Mouse (Mus musculus) midbrain, embryonic 14.5 days (tissue): ENCODE data around the gene Gm21028. TPM values are rescaled to one million over a fixed set of nuclear protein-coding genes. Genes with fewer than 3 reads are reported as not detected.
"Not testable (repeated sequence)": the region's sequence is repeated elsewhere in the genome, so short reads cannot be mapped to it uniquely, and the experiment has no call there.

Source experiments
- ATAC-seq: fragments of 200-750 bp; cut with Nextera tagmentation; 2 replicates; pipeline ENCODE4 v1.8.0; 2017; ENCODE audit warnings: moderate number of reproducible peaks, moderate library complexity; ENCODE audit not compliant: low FRiP score, low TSS enrichment
- DNase-seq: peaks from one replicate; pipeline ENCODE4 v3.0.0-alpha.2; 2015
- H3K27ac ChIP-seq: fragments of 300-500 bp; sonication (generic); replicated peaks from 2 replicates; pipeline ENCODE4 v1.5.1; 2014; ENCODE audit warnings: mild to moderate bottlenecking, low read depth, low read length, moderate library complexity
- H3K27me3 ChIP-seq: fragments of 300-500 bp; sonication (generic); 2 replicates; pipeline ENCODE4 v1.6.1; 2014; ENCODE audit warnings: low read length, control low read depth, mixed read lengths; ENCODE audit not compliant: control insufficient read depth, insufficient read depth
- H3K36me3 ChIP-seq: fragments of 300-500 bp; sonication (generic); 2 replicates; pipeline ENCODE4 v1.6.1; 2014; ENCODE audit warnings: low read length, control low read depth; ENCODE audit not compliant: control insufficient read depth, insufficient read depth
- H3K4me1 ChIP-seq: fragments of 300-500 bp; sonication (generic); 2 replicates; pipeline ENCODE4 v1.6.1; 2014; ENCODE audit warnings: mild to moderate bottlenecking, antibody characterized with exemption, low read length, control low read depth; ENCODE audit not compliant: control insufficient read depth, insufficient read depth
- H3K4me2 ChIP-seq: fragments of 300-500 bp; sonication (generic); 2 replicates; pipeline ENCODE4 v1.6.1; 2014; ENCODE audit warnings: mild to moderate bottlenecking, low read length, moderate library complexity
- H3K4me3 ChIP-seq: fragments of 300-500 bp; sonication (generic); replicated peaks from 2 replicates; pipeline ENCODE4 v1.5.1; 2014; ENCODE audit warnings: low read depth, low read length
- H3K9ac ChIP-seq: fragments of 300-500 bp; sonication (generic); replicated peaks from 2 replicates; pipeline ENCODE4 v1.6.1; 2014; ENCODE audit warnings: mild to moderate bottlenecking, low read length, moderate library complexity
- H3K9me3 ChIP-seq: fragments of 300-500 bp; sonication (generic); 2 replicates; pipeline ENCODE4 v1.6.1; 2016; ENCODE audit warnings: low read length, control low read depth, mixed read lengths; ENCODE audit not compliant: control insufficient read depth
- WGBS: fragments of 180-500 bp; shearing (Covaris S2); extraction: QIAGEN DNeasy Blood & Tissue Kit; methylation state at CpG from one replicate; pipeline ENCODE4 v1.1.7; 2014; 5-methylcytosine and 5-hydroxymethylcytosine counted together
- microRNA-seq: library from miRNA; unstranded; fragments of <30 nt; microRNA quantifications from one replicate; pipeline ENCODE4, GENCODE M21; 2016
- polyA plus RNA-seq: library from polyadenylated mRNA; unstranded; fragments of >200 nt; fragmentation: Nextera tagmentation; extraction: Ambion mirVana; gene quantifications from 2 replicates; pipeline ENCODE4 v1.2.1, GENCODE M21; 2014

Gm21028 gene
- polyA plus RNA-seq: not detected in 2 replicates

- Histone ChIP-seq H3K4me2 (no peak within 1 kb of the TSS), H3K9me3 (peaks cover 59% of the 10 kb centered on the region), H3K9ac (no peak within 1 kb of the TSS), H3K36me3 (no peaks in the 10 kb centered on the region), H3K4me1 (no peaks in the 10 kb centered on the region), H3K27ac (no peak within 1 kb of the TSS), H3K27me3 (no peaks in the 10 kb centered on the region), H3K4me3 (no peak within 1 kb of the TSS)
- DNase-seq: no peak
- ATAC-seq: no peak
- 94% methylated on average over 5 of the region's 5 CpGs for WGBS
These were observed at the start of gene Gm21028 for GRCm38 (mm10) chr7:42578488-42578887. Gene Gm21028, minus strand, starts transcription at chr7:42578588.

- DNase-seq, H3K4me2 ChIP-seq, H3K4me1 ChIP-seq, ATAC-seq, H3K4me3 ChIP-seq, H3K27ac ChIP-seq, H3K36me3 ChIP-seq, H3K9ac ChIP-seq, H3K27me3 ChIP-seq: not testable (repeated sequence)
- H3K9me3 ChIP-seq: peaks cover 26% of the 10 kb centered on the region
These were observed 17.3 kb upstream of the Gm21028 start for GRCm38 (mm10) chr7:42595666-42596065.

DNA sequence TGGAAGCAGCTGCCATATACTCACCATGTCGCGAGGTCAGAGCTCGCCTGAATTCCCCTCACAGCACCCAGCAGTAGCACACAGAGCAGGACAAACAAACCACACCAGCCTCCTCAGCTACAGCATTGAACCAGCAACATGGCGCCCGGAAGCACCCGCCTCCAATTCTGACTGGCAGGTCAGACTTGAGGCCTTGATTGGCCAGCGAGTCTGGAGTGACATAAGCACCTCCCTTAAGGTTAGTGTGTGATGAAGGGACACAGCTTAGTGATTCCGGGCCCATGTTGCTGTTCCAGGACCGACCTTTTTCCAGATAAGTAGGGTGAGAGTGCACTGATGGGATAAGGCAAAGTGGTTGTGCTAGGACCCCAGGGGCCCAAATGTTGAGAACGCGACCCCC is 14.0 kb upstream of the Gm21028 start, which contains the start of gene Zfp977:
TSS of gene Zfp977 (minus strand) at position 135 of the 400 bp plus-strand sequence.
- not testable (repeated sequence) for DNase-seq, H3K4me3 ChIP-seq, H3K4me2 ChIP-seq, H3K9ac ChIP-seq, H3K27me3 ChIP-seq, H3K4me1 ChIP-seq, ATAC-seq, H3K36me3 ChIP-seq, H3K27ac ChIP-seq
- WGBS: 87% methylated on average over 11 of the region's 11 CpGs
- H3K9me3 ChIP-seq: peaks cover 24% of the 10 kb centered on the region

GRCm38 (mm10) chr7:42591311-42591710 is 12.9 kb upstream of the Gm21028 start:
- not testable (repeated sequence) for ATAC-seq, DNase-seq, H3K27me3 ChIP-seq, H3K4me2 ChIP-seq, H3K36me3 ChIP-seq, H3K4me1 ChIP-seq, H3K4me3 ChIP-seq, H3K27ac ChIP-seq, H3K9ac ChIP-seq
- H3K9me3 ChIP-seq: peaks cover 33% of the 10 kb centered on the region

GRCm38 (mm10) chr7:42551766-42552165 is 26.6 kb downstream of the Gm21028 start:
- Histone ChIP-seq H3K4me1 (no peaks in the 10 kb centered on the region), H3K4me3 (no peak overlapping the region), H3K9me3 (peaks cover 12% of the 10 kb centered on the region), H3K4me2 (no peak overlapping the region), H3K27me3 (no peaks in the 10 kb centered on the region), H3K9ac (no peak overlapping the region), H3K36me3 (no peaks in the 10 kb centered on the region), H3K27ac (no peak overlapping the region)
- 73% methylated on average over 3 of the region's 3 CpGs for WGBS
- ATAC-seq (no peak), DNase-seq (no peak)

Small RNA genes within 50 kb of the gene (microRNA-seq; reads per million reads assigned to microRNA genes)
- gene Gm24938: not detected

Other genes starting within 250 kb of the Gm21028 start
- gene 4933421I07Rik, start 130.5 kb downstream of the Gm21028 start, polyA plus RNA-seq: not detected in 2 replicates
- 12.3 and 20.0 TPM in 2 replicates for gene Zfp141, start 72.8 kb downstream of the Gm21028 start, polyA plus RNA-seq
- 1.7 and 2.1 TPM in 2 replicates for gene Zfp977, start 14.0 kb upstream of the Gm21028 start, polyA plus RNA-seq
- gene Zfp976, start 64.0 kb upstream of the Gm21028 start, polyA plus RNA-seq: 1.4 and 3.1 TPM in 2 replicates
- 7.6 and 8.2 TPM in 2 replicates for gene Zfp975, start 114.2 kb upstream of the Gm21028 start, polyA plus RNA-seq
- gene Gm17067, start 148.4 kb upstream of the Gm21028 start, polyA plus RNA-seq: not detected in 2 replicates
- gene Vmn2r62, start 214.9 kb upstream of the Gm21028 start, polyA plus RNA-seq: not detected in 2 replicates